Mouse (Mus musculus) G1E (cell line): ENCODE results near the gene Dock4.

Experiments
- CTCF ChIP-seq: IDR thresholded peaks from 2 replicates; pipeline ENCODE4 v1.5.1; 2012; ENCODE audit warnings: low read depth, low read length, inconsistent platforms, mixed read lengths
- GATA1 ChIP-seq: IDR thresholded peaks from 2 replicates; pipeline ENCODE4 v1.6.1; 2012; ENCODE audit warnings: borderline replicate concordance, low read length, inconsistent platforms, mixed read lengths
- GATA2 ChIP-seq: IDR thresholded peaks from 2 replicates; pipeline ENCODE4 v1.6.1; 2012; ENCODE audit warnings: low read depth, low read length, inconsistent platforms, borderline replicate concordance
- POLR2AphosphoS5 ChIP-seq: IDR thresholded peaks from 2 replicates; pipeline ENCODE4 v1.6.1; 2012; ENCODE audit warnings: low read depth, low read length, inconsistent platforms; ENCODE audit not compliant: insufficient replicate concordance
- TAL1 ChIP-seq: conservative IDR thresholded peaks from 2 replicates; pipeline ENCODE4 v1.6.1; 2012; ENCODE audit warnings: low read depth, low read length, inconsistent platforms, mixed read lengths

DNA sequence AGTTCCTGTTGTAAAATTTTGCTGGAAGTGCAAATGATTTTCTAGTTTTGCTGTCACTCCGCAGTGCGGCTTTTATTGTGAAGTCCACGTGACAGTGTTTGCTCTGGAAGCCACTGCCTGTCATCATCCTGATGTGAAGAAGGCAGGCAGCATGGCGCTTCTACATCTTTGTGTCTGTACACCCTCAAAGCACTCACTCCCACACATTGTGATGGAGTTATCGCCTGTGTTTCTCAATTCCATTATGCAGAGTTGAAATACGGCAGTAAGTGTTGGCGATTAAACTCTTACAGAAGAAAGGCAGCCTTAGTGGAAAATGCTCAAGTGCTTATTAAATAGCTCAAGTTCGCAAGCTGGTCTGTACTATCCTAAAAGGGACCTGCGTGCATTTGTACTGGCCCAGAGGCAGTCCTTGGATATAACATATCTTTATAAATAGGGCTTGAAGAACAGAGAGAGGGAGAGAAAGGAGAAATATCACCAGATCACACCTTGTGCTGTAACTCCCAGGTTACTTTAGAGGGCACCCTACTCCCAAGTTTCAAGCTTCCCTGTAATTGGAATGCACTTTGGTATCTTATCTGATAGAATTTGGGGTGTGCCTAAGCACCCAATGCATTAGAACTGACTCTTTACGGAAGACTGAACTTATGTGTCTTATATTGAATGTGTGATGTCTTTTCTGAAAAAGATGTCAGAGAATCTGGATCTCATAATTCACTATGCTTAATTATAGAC is 396.7 kb downstream of the Dock4 start:
- TF ChIP-seq CTCF = no peak
- no peak for TF ChIP-seq TAL1
- TF ChIP-seq GATA1 = no peak
- no peak for TF ChIP-seq GATA2
- TF ChIP-seq POLR2AphosphoS5 = no peak
